In the genomic region with DNA sequence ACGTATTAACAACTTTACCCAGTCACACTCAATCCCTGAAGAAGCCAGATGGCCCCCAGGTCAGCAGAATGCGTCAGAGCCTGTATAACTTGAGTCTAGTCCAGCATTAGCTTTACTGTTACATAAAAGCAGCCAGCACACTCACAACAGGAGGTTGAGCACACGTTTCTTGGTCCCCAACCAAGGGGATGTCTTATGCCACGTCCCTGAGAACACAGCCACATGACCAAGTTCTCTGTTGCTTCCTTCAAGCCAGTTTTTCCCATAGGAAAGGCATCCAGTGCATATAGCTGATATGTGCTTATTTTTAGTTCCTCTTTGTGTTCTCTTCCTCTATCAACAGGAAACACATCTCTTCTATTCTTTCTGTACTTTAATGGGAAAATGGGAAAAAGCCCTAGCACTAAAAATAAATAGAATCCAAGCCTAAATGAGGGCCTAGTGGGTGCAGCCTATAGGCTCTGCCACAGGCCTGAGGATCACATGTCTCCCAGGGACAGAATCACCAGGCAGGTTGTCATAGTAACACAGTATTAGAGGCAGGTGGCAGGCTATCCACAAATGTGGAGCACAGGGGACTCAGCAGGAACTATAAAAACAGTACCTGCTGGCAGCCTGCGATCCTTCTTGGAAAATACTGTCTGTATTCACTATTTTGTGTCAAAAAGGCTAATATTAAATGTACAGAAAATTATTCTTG, we compare ENCODE assay signal across 8 mouse cellular contexts.
DNase-seq lines count a peak whose midpoint lies in the region; ATAC-seq and TF ChIP-seq lines count a peak whose summit lies in the region.

No protein-coding gene starts in this region.

- DNase-seq in frontal cortex, adult 2 months (ENCODE audit: extremely low spot score in 1 of 2, low spot score in 1 of 2) = peak; percentile 33 to 60
- DNase-seq in frontal cortex, postnatal 14 days (ENCODE audit: low spot score in 2 of 2) = no peak
- peak; percentile 3 for DNase-seq in adipocyte (ENCODE audit: low spot score)
- DNase-seq in forebrain, embryonic 14.5 days (ENCODE audit: low spot score) = peak; percentile 69
- DNase-seq in limb, embryonic 14.5 days (ENCODE audit: low spot score) = peak; percentile 11
- peak; percentile 62 for DNase-seq in telencephalon, adult 2 months (ENCODE audit: low read depth, low spot score)
- no peak for DNase-seq in thymus, postnatal 0 days (ENCODE audit: low spot score)
- DNase-seq in urinary bladder, postnatal 25 days (ENCODE audit: low spot score) = no peak

- no peak for TF ChIP-seq POLR2A in limb, embryonic 14.5 days (IDR thresholded peaks at IDR 0.05; ENCODE audit: borderline replicate concordance, extremely low read depth, insufficient read depth, insufficient read length)

- no peak overlapping the region for H3K9ac ChIP-seq in forebrain, embryonic 14.5 days (ENCODE audit: low read length)
- no peak overlapping the region for H3K9ac ChIP-seq in limb, embryonic 14.5 days (ENCODE audit: low read depth, low read length, severe bottlenecking)

- H3K4me2 ChIP-seq in forebrain, embryonic 14.5 days (ENCODE audit: low read length) = no peak overlapping the region
- H3K4me2 ChIP-seq in limb, embryonic 14.5 days (replicated peaks; ENCODE audit: low read depth, low read length, severe bottlenecking) = no peak overlapping the region

- H3K9me3 ChIP-seq in forebrain, embryonic 14.5 days (replicated peaks; ENCODE audit: control insufficient read depth, low read length) = no peaks in the 10 kb centered on the region
- H3K9me3 ChIP-seq in limb, embryonic 14.5 days (ENCODE audit: control insufficient read depth, low read length) = no peaks in the 10 kb centered on the region

- no peaks in the 10 kb centered on the region for H3K36me3 ChIP-seq in forebrain, embryonic 14.5 days (ENCODE audit: control insufficient read depth, insufficient read depth, low read length)
- no peaks in the 10 kb centered on the region for H3K36me3 ChIP-seq in limb, embryonic 14.5 days (ENCODE audit: control insufficient read depth, insufficient read depth, low read length)

- no peaks in the 10 kb centered on the region for H3K27me3 ChIP-seq in forebrain, embryonic 14.5 days (replicated peaks; ENCODE audit: control insufficient read depth, insufficient read depth, low read length)
- no peaks in the 10 kb centered on the region for H3K27me3 ChIP-seq in limb, embryonic 14.5 days (ENCODE audit: control insufficient read depth, insufficient read depth, low read length)

- 34% methylated on average over 5 of the region's 5 CpGs for WGBS in forebrain, embryonic 14.5 days
- 21% methylated on average over 5 of the region's 5 CpGs for WGBS in limb, embryonic 14.5 days

- ATAC-seq in forebrain, embryonic 14.5 days = peak; percentile 97
- ATAC-seq in limb, embryonic 14.5 days (ENCODE audit: low FRiP score, low read depth) = 0 out of 2 replicates have a peak, but pooled peaks have one; percentile 65

- peak overlapping the region; percentile 44; the same call in 1 of the 2 replicates for H3K27ac ChIP-seq in forebrain, embryonic 14.5 days (ENCODE audit: low read depth, low read length)
- no peak overlapping the region for H3K27ac ChIP-seq in limb, embryonic 14.5 days (replicated peaks; ENCODE audit: low read depth, low read length)

- peaks cover 8% of the 10 kb centered on the region for H3K4me1 ChIP-seq in forebrain, embryonic 14.5 days (ENCODE audit: control insufficient read depth, insufficient read depth, low read length)
- 0 out of 2 replicates have a peak, but pooled peaks cover 4% of the 10 kb centered on the region for H3K4me1 ChIP-seq in limb, embryonic 14.5 days (ENCODE audit: control insufficient read depth, insufficient read depth, low read length)

- no peak overlapping the region for H3K4me3 ChIP-seq in forebrain, embryonic 14.5 days (ENCODE audit: low read depth, low read length)
- H3K4me3 ChIP-seq in limb, embryonic 14.5 days (replicated peaks; ENCODE audit: low read length) = no peak overlapping the region

Comparison
In these comparisons a context has a peak if more than half of its experiments do, and no peak if none do; other contexts are left out.
1. DNase-seq: peak in frontal cortex, adult 2 months (2 of 2), adipocyte (single experiment), forebrain, embryonic 14.5 days (single experiment), limb, embryonic 14.5 days (single experiment) and telencephalon, adult 2 months (single experiment); none in frontal cortex, postnatal 14 days (0 of 2), thymus, postnatal 0 days (single experiment) and urinary bladder, postnatal 25 days (single experiment).